Mouse (Mus musculus): ENCODE measurements at regions not wholly inside any gene's neighbourhood (a gene's known extent, or its start where the extent isn't known, plus 50 kb on each side); places are given as distances from the start of the nearest gene placed in this dataset.

DNA sequence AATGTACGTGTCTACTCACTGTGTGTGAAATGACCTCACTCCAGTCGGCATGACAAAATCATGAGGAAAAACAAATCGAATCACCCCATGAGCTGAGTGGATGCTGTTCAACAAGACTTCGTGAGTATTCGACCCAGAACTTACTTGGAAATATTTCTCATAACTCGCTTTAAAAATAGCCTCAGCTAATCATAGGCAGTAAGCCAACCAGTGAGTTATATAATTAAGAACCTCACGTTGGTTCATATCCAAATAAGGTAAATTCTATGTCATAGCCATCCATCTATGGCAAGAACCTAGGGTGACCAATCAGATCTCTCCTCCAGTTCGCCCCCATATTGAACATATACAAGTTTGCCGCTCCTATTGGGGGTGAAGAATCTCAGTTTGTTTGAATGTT, 466.5 kb upstream of the Gm19410 start:
- Histone ChIP-seq H3K27me3 (ENCODE audit: control insufficient read depth, insufficient read depth, low read length) (no peaks in the 10 kb centered on the region), H3K36me3 (ENCODE audit: control insufficient read depth, insufficient read depth, low read length) (no peaks in the 10 kb centered on the region), H3K4me1 (ENCODE audit: control insufficient read depth, insufficient read depth, insufficient read length, low read length) (no peaks in the 10 kb centered on the region), H3K27ac (ENCODE audit: insufficient read depth, low read depth, low read length) (no peak overlapping the region), H3K4me3 (ENCODE audit: low read depth, low read length) (no peak overlapping the region)
- WGBS = 81% methylated on average over 9 of the region's 9 CpGs
- no peak for TF ChIP-seq POLR2A (IDR thresholded peaks at IDR 0.05; ENCODE audit: low read depth, low read length)

DNA sequence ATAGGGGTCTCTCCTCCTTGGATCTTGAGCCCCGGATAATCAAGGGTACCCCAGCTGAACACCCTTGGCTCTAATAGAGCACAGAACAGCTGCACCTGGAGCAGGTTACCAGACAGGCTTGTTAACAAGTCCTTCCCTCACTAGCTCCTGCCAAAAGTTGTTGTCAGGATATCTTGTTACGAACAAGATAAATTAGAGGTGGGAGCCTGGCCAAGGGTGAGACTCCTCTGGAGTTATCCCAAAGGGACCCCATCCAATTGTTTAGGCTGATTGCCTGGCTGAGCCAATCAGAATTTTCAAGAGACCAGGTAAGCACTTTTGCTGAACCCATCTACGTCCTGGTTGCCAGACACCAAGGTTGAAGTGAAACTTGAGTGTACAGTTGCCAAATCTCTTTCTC, 465.2 kb upstream of the Gm19410 start:
- Histone ChIP-seq H3K27me3 (ENCODE audit: control insufficient read depth, insufficient read depth, low read length) (no peaks in the 10 kb centered on the region), H3K4me3 (ENCODE audit: low read depth, low read length) (no peak overlapping the region), H3K4me1 (ENCODE audit: control insufficient read depth, insufficient read depth, insufficient read length, low read length) (no peaks in the 10 kb centered on the region), H3K27ac (ENCODE audit: insufficient read depth, low read depth, low read length) (no peak overlapping the region), H3K36me3 (ENCODE audit: control insufficient read depth, insufficient read depth, low read length) (no peaks in the 10 kb centered on the region)
- TF ChIP-seq POLR2A (IDR thresholded peaks at IDR 0.05; ENCODE audit: low read depth, low read length) = no peak
- no peak for TF ChIP-seq CTCF (IDR thresholded peaks at IDR 0.05; ENCODE audit: extremely low read depth, insufficient read length, insufficient replicate concordance, low read depth, low read length)
- WGBS = 25% methylated on average over 3 of the region's 3 CpGs

DNA sequence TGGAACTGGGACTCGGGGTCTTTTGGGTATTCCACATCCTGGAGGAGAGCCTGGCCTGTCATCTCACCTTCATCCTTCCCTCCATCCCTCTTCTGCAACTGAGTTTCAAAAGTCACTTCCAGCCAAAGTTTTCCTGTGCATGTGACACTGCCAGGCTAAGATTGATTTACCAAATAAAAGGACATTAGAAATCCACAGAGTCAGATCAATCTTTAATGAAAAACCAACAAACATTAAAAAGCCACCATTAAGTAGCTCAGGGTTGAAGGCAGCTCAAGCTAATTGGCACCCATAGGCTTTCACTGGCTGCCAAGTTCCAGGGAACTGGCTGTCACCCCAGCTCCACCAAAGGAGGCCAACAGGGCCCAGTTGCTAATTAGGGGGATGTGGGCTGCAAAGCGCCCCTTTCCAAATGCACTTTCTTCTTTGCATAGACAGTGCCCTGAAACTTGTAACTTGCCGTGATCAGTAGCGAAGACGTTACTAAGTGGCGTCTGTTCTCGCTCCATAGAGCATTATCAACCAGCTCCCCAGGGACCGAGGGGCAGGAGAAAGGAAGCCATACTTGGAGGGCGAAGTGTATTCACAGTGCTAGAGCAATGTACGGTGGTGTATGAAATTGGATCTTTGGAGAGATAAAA, 464.6 kb upstream of the Gm19410 start:
- H3K4me1 ChIP-seq (ENCODE audit: control insufficient read depth, insufficient read depth, insufficient read length, low read length) = no peaks in the 10 kb centered on the region
- TF ChIP-seq POLR2A (IDR thresholded peaks at IDR 0.05; ENCODE audit: low read depth, low read length) (no peak), CTCF (IDR thresholded peaks at IDR 0.05; ENCODE audit: extremely low read depth, insufficient read length, insufficient replicate concordance, low read depth, low read length) (no peak)
- no peaks in the 10 kb centered on the region for H3K36me3 ChIP-seq (ENCODE audit: control insufficient read depth, insufficient read depth, low read length)
- WGBS = 89% methylated on average over 10 of the region's 10 CpGs
- no peak overlapping the region for H3K27ac ChIP-seq (ENCODE audit: insufficient read depth, low read depth, low read length)
- H3K4me3 ChIP-seq (ENCODE audit: low read depth, low read length) = no peak overlapping the region
- H3K27me3 ChIP-seq (ENCODE audit: control insufficient read depth, insufficient read depth, low read length) = no peaks in the 10 kb centered on the region

DNA sequence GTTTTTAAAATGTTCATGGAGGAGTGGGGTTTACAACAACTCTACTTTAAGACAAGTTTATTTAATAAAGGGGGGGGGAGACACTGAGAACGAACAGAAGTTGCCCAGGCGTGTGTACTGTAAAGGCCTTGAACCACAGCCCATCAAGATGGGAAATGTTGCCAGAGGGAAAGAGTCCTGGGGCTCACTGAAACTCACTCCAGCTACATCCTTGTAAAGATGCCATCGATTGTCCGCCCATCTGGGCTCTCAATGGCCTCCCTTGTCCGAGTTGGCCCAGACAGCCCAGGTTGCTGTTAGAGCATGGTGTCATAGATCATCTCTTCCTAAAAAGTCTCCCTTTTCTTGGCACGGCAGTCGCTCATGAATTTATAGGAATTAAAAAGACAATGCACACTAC, 462.7 kb upstream of the Gm19410 start:
- Histone ChIP-seq H3K36me3 (ENCODE audit: control insufficient read depth, insufficient read depth, low read length) (no peaks in the 10 kb centered on the region), H3K4me3 (ENCODE audit: low read depth, low read length) (no peak overlapping the region), H3K27me3 (ENCODE audit: control insufficient read depth, insufficient read depth, low read length) (no peaks in the 10 kb centered on the region), H3K27ac (ENCODE audit: insufficient read depth, low read depth, low read length) (no peak overlapping the region), H3K4me1 (ENCODE audit: control insufficient read depth, insufficient read depth, insufficient read length, low read length) (no peaks in the 10 kb centered on the region)
- WGBS = 86% methylated on average over 7 of the region's 7 CpGs
- TF ChIP-seq CTCF (IDR thresholded peaks at IDR 0.05; ENCODE audit: extremely low read depth, insufficient read length, insufficient replicate concordance, low read depth, low read length) (no peak), POLR2A (IDR thresholded peaks at IDR 0.05; ENCODE audit: low read depth, low read length) (no peak)

DNA sequence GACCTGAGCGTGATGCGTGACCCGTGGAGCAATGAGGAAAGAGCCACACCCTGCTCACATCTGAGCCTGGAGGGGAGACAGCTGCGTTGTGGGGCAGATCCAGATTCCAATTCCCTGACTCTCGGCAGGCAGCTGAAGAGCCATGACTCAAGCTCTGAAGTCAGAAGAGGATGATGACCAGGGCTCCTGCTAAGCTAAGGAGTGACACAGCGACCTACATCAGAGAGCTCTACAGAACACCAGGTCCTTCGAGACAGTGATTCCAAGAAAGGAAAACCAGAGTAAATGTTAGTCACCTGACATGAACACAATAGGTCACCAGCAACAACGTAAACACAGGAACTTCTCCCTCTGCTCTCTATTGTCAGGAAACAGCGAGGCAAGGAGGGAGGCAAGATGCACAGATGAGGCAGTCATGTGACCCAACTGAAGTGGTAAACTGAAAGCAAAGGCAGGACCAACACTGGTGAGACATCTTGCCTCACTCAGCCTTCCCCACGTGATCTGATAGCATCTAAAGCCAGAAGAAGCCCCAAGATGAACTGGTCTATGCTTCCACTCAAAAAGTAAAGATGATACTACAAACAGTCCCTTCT, 444.2 kb upstream of the Gm19410 start:
- TF ChIP-seq CTCF (IDR thresholded peaks at IDR 0.05; ENCODE audit: extremely low read depth, insufficient read length, insufficient replicate concordance, low read depth, low read length) (no peak), POLR2A (IDR thresholded peaks at IDR 0.05; ENCODE audit: low read depth, low read length) (no peak)
- Histone ChIP-seq H3K27me3 (ENCODE audit: control insufficient read depth, insufficient read depth, low read length) (no peaks in the 10 kb centered on the region), H3K4me3 (ENCODE audit: low read depth, low read length) (no peak overlapping the region), H3K4me1 (ENCODE audit: control insufficient read depth, insufficient read depth, insufficient read length, low read length) (no peaks in the 10 kb centered on the region), H3K36me3 (ENCODE audit: control insufficient read depth, insufficient read depth, low read length) (no peaks in the 10 kb centered on the region), H3K27ac (ENCODE audit: insufficient read depth, low read depth, low read length) (no peak overlapping the region)
- WGBS = 36% methylated on average over 10 of the region's 10 CpGs

DNA sequence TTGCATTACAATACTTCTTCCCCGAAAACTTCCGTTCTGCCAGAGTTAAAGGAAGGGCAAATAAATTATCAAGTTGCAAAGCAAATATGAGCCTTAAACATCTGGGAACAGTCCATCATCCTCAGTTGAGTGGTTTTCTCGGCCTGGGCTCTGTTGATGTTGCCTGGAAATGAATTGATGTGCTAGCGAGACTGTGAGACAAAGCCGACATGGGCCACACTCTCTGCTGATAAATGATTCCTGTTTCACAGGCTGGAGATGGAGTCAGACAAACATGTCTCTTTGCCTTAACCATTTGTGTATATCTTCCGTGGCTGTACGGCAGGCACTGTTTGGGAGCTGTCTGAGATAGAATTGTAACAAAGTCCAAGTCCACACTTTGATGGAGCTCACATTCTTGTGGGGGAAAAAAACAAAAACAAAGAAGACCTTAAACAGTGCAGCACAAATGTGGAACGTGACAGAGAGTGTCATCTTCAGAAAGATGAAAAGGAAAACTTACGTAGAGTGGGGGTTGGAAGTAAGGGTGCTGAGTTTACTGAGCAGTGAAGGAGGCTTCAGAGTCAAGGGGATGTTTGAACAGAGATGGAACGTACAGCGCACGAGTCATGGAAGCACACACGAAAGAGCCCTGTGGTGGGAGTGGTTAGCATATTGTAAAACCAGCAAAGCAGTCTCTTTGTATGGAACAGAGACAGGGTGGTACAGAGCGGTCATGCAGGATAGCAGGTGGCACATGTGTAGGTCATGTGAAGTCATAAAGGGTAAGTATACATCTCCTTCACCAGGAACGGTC, 442.2 kb upstream of the Gm19410 start:
- Histone ChIP-seq H3K27me3 (ENCODE audit: control insufficient read depth, insufficient read depth, low read length) (peaks cover 2% of the 10 kb centered on the region; the same call in 1 of the 2 replicates), H3K27ac (ENCODE audit: insufficient read depth, low read depth, low read length) (no peak overlapping the region), H3K4me3 (ENCODE audit: low read depth, low read length) (no peak overlapping the region), H3K36me3 (ENCODE audit: control insufficient read depth, insufficient read depth, low read length) (no peaks in the 10 kb centered on the region), H3K4me1 (ENCODE audit: control insufficient read depth, insufficient read depth, insufficient read length, low read length) (no peaks in the 10 kb centered on the region)
- WGBS = 57% methylated on average over 15 of the region's 15 CpGs
- TF ChIP-seq POLR2A (IDR thresholded peaks at IDR 0.05; ENCODE audit: low read depth, low read length) (no peak), CTCF (IDR thresholded peaks at IDR 0.05; ENCODE audit: extremely low read depth, insufficient read length, insufficient replicate concordance, low read depth, low read length) (no peak)
